Mouse (Mus musculus) limb, embryonic 14.5 days (tissue): Measurements from ENCODE around the gene Trex1. TPM values are rescaled to one million over a fixed set of nuclear protein-coding genes. Genes with fewer than 3 reads are reported as not detected.
A peak's percentile ranks its signal among the peaks of the same experiment; 100 is the strongest.

Experiments used
- ATAC-seq: fragments of 200-750 bp; cut with Nextera tagmentation; 2 replicates; pipeline ENCODE4 v1.8.0; 2017; ENCODE audit warnings: low read depth, moderate number of reproducible peaks, moderate TSS enrichment; ENCODE audit not compliant: low FRiP score
- DNase-seq: peaks from one replicate; pipeline ENCODE4 v3.0.0-alpha.2; 2015; ENCODE audit warnings: low spot score
- H3K27ac ChIP-seq: fragments of 300-500 bp; sonication (generic); replicated peaks from 2 replicates; pipeline ENCODE4 v1.5.1; 2014; ENCODE audit warnings: low read depth, mild to moderate bottlenecking, low read length, moderate library complexity, mixed read lengths
- H3K27me3 ChIP-seq: fragments of 300-500 bp; sonication (generic); 2 replicates; pipeline ENCODE4 v1.6.1; 2014; ENCODE audit warnings: low read length, mixed read lengths; ENCODE audit not compliant: control insufficient read depth, insufficient read depth
- H3K36me3 ChIP-seq: fragments of 300-500 bp; sonication (generic); 2 replicates; pipeline ENCODE4 v1.6.1; 2014; ENCODE audit warnings: mild to moderate bottlenecking, low read length, moderate library complexity, mixed read lengths; ENCODE audit not compliant: control insufficient read depth, insufficient read depth
- H3K4me1 ChIP-seq: fragments of 300-500 bp; sonication (generic); 2 replicates; pipeline ENCODE4 v1.6.1; 2014; ENCODE audit warnings: antibody characterized with exemption, low read length, mixed read lengths; ENCODE audit not compliant: control insufficient read depth, insufficient read depth
- H3K4me2 ChIP-seq: fragments of 300-500 bp; sonication (generic); replicated peaks from 2 replicates; pipeline ENCODE4 v1.6.1; 2014; ENCODE audit warnings: low read depth, mild to moderate bottlenecking, low read length, moderate library complexity; ENCODE audit not compliant: severe bottlenecking
- H3K4me3 ChIP-seq: fragments of 300-500 bp; sonication (generic); replicated peaks from 2 replicates; pipeline ENCODE4 v1.5.1; 2014; ENCODE audit warnings: low read length
- H3K9ac ChIP-seq: fragments of 300-500 bp; sonication (generic); 2 replicates; pipeline ENCODE4 v1.6.1; 2014; ENCODE audit warnings: mild to moderate bottlenecking, low read depth, low read length, moderate library complexity; ENCODE audit not compliant: severe bottlenecking
- H3K9me3 ChIP-seq: fragments of 300-500 bp; sonication (generic); 2 replicates; pipeline ENCODE4 v1.6.1; 2016; ENCODE audit warnings: low read length; ENCODE audit not compliant: control insufficient read depth
- POLR2A ChIP-seq: fragments of 200-500 bp; IDR thresholded peaks from 2 replicates; pipeline ENCODE4 v1.8.0; 2012; ENCODE audit warnings: inconsistent platforms, mild to moderate bottlenecking, moderate library complexity, borderline replicate concordance; ENCODE audit not compliant: insufficient read depth, insufficient read length; ENCODE audit errors: extremely low read depth
- WGBS: fragments of 180-500 bp; shearing (Covaris S2); extraction: QIAGEN DNeasy Blood & Tissue Kit; methylation state at CpG from one replicate; pipeline ENCODE4 v1.1.7; 2014; 5-methylcytosine and 5-hydroxymethylcytosine counted together
- polyA plus RNA-seq, 2 experiments: library from polyadenylated mRNA; depleted of rRNA in 1 of 2; stranded (reverse) in 1 of 2; unstranded in 1 of 2; fragments of >200 nt; fragmentation: Nextera tagmentation in 1 of 2; extraction: Ambion mirVana in 1 of 2; gene quantifications; 2 replicates each; pipeline versions ENCODE4 v1.2.1 to v1.2.3; 2012 to 2014

The Trex1 gene
- polyA plus RNA-seq, 2 experiments, result 13.7 to 33.5 TPM

DNA sequence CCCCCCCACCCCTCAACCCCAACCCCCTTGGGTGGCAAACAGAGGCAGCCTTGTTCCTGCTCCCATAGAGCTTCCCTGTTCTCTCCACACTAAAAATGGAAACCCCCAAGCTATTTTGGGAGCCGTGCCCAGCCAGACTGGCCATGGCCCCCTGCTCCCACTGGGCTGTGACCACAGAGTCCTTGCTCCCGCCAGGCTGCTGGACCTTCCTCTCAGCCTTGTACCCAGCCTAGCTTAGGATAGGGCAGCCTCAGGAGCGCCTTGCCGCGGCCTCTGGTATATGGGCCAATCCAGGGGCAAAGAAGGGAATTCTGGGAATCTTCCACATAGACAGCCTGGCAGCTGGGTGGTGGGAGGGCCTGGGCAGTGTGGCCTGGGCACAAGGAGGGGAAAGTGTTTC lies 38.3 kb upstream of the Trex1 start:
- Histone ChIP-seq H3K4me2 (peak overlapping the region; percentile 90), H3K27ac (peak overlapping the region; percentile 100), H3K9ac (peak overlapping the region; percentile 96; the same call in 1 of the 2 replicates), H3K4me3 (peak overlapping the region; percentile 79), H3K36me3 (peaks cover 26% of the 10 kb centered on the region), H3K4me1 (peaks cover 49% of the 10 kb centered on the region), H3K27me3 (no peaks in the 10 kb centered on the region), H3K9me3 (no peaks in the 10 kb centered on the region)
- 68% methylated on average over 5 of the region's 5 CpGs for WGBS
- ATAC-seq (peak; percentile 13; the same call in 1 of the 2 replicates), DNase-seq (no peak)
- TF ChIP-seq POLR2A, result no peak

- Histone ChIP-seq H3K27me3 (no peaks in the 10 kb centered on the region), H3K36me3 (peaks cover 22% of the 10 kb centered on the region), H3K27ac (peak overlapping the region; percentile 100), H3K4me1 (peaks cover 49% of the 10 kb centered on the region), H3K9ac (peak overlapping the region; percentile 96), H3K4me2 (peak overlapping the region; percentile 90), H3K9me3 (no peaks in the 10 kb centered on the region), H3K4me3 (peak overlapping the region; percentile 79)
- DNase-seq (no peak), ATAC-seq (no peak)
- 30% methylated on average over 6 of the region's 6 CpGs for WGBS
- 0 out of 2 replicates have a peak, but pooled peaks have one; percentile 14 for TF ChIP-seq POLR2A
Measured at GRCm38 (mm10) chr9:109097291-109097690, 37.8 kb upstream of the Trex1 start.

GRCm38 (mm10) chr9:109096856-109097255 lies 37.3 kb upstream of the Trex1 start:
- H3K9me3 ChIP-seq, result no peaks in the 10 kb centered on the region
- peaks cover 49% of the 10 kb centered on the region for H3K4me1 ChIP-seq
- peak overlapping the region; percentile 100 for H3K27ac ChIP-seq
- DNase-seq (no peak), ATAC-seq (no peak)
- peak overlapping the region; percentile 96 for H3K9ac ChIP-seq
- peaks cover 22% of the 10 kb centered on the region for H3K36me3 ChIP-seq
- WGBS, result 20% methylated on average over 5 of the region's 6 CpGs
- no peak for TF ChIP-seq POLR2A
- H3K4me3 ChIP-seq, result peak overlapping the region; percentile 79
- H3K4me2 ChIP-seq, result peak overlapping the region; percentile 90
- H3K27me3 ChIP-seq, result no peaks in the 10 kb centered on the region

DNA sequence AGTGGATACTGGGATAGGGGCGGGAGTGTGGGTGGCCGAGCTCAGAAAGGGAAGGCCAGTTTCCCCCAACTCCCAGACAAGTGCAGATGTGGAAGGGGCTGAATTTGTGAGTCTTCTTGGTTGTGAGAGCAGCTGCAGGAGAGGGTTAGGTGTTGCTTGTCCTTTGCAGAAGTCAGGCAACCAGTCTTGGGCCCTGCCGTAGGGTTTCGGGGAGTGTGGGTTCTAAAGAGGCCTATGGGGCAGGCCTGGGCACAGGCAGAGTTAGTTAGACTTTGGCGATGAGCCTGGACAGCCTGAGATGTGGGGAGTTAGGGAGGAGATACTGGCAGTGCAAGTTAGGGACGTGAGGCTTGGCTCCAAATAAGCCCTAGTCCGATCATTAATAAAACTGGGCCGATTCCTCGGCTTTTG lies 36.7 kb upstream of the Trex1 start:
- no peaks in the 10 kb centered on the region for H3K27me3 ChIP-seq
- H3K4me3 ChIP-seq, result peak overlapping the region; percentile 79
- H3K4me1 ChIP-seq, result peaks cover 49% of the 10 kb centered on the region
- no peak for TF ChIP-seq POLR2A
- H3K36me3 ChIP-seq, result peaks cover 27% of the 10 kb centered on the region
- H3K27ac ChIP-seq, result peak overlapping the region; percentile 100
- peak overlapping the region; percentile 90 for H3K4me2 ChIP-seq
- WGBS, result 13% methylated on average over 9 of the region's 9 CpGs
- peak overlapping the region; percentile 96 for H3K9ac ChIP-seq
- ATAC-seq, result no peak
- no peaks in the 10 kb centered on the region for H3K9me3 ChIP-seq
- no peak for DNase-seq

DNA sequence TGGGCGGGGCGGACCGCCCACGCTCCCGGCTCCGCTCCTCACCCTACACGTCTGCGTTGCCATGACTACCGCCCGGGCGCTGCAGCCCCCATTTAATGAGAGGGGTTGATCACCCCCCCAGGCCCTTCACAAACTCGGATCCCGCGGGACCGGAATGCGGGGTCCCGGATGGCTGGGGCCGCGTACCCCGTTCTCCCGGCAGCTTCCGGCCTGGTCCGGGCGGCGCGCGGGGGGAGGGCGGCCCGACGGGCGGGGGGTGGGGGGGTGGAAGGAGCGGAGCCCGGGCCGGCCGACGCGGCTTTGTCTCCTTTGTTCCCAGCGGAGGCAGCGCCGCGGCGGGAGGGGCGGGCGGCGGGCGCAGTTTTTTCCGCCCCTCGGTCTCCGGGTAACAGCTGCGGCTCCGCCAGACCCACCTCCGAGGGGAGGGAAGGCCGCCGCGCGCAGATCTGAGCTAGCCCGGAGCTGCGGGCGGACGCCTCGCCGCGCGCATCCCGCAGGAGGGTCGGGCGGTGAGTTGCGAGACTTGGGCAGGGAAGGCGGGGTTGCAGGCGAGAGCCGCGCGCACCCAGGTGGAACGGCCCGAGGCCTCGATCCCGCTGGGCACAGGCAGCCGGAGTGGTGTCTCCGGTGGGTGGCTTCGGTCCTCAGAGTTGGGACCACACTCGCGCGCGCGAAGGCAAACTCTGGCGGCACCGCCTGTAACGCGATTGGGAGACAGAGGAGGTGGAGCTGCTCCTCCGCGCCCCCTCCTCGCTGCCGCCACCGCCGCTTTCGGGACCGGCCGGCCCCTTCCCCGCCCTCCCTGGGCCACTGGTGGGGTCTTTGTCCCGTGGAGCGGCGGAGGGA lies 35.8 kb upstream of the Trex1 start, which contains the start of gene Plxnb1:
TSS of gene Plxnb1 (plus strand) at position 253 of the 846 bp plus-strand sequence.
- under 1% methylated on average over 45 of the region's 102 CpGs for WGBS

More for the DNA sequence above, 35.8 kb upstream of the Trex1 start, which contains the start of gene Plxnb1:
- ATAC-seq, result peak; percentile 70
- DNase-seq, result peak; percentile 82
- Histone ChIP-seq H3K4me3 (peak within 1 kb of the TSS; percentile 79), H3K4me2 (peak within 1 kb of the TSS; percentile 90), H3K27ac (peak within 1 kb of the TSS; percentile 100), H3K9ac (peak within 1 kb of the TSS; percentile 96), H3K9me3 (no peaks in the 10 kb centered on the region), H3K36me3 (peaks cover 26% of the 10 kb centered on the region), H3K4me1 (peaks cover 49% of the 10 kb centered on the region), H3K27me3 (no peaks in the 10 kb centered on the region)
- TF ChIP-seq POLR2A, result peak; percentile 87; the same call in 1 of the 2 replicates
